Mouse (Mus musculus): Measurements from ENCODE around the gene Dgat2. TPM values are rescaled to one million over a fixed set of nuclear protein-coding genes. Genes with fewer than 3 reads are reported as not detected.
A peak's percentile ranks its signal among the peaks of the same experiment; 100 is the strongest.

Dgat2 gene
- polyA plus RNA-seq, 1 experiment from 2014 or later = 14.7 TPM

GRCm38 (mm10) chr7:99146011-99146410 is 36.5 kb downstream of the Dgat2 start:
- Histone ChIP-seq H3K27me3 (no peaks in the 10 kb centered on the region), H3K9ac (no peak overlapping the region), H3K4me2 (replicated peaks) (no peak overlapping the region), H3K27ac (no peak overlapping the region), H3K36me3 (no peaks in the 10 kb centered on the region), H3K4me3 (no peak overlapping the region), H3K4me1 (no peaks in the 10 kb centered on the region), H3K9me3 (no peaks in the 10 kb centered on the region)
- WGBS = 45% methylated on average over 7 of the region's 7 CpGs
- no peak for ATAC-seq (ENCODE audit: insufficient number of reproducible peaks, insufficient read depth, low FRiP score, low TSS enrichment)

- H3K27me3 ChIP-seq = no peaks in the 10 kb centered on the region
- H3K4me1 ChIP-seq = peaks cover 7% of the 10 kb centered on the region
- ATAC-seq (ENCODE audit: insufficient number of reproducible peaks, insufficient read depth, low FRiP score, low TSS enrichment) = no peak
- H3K9ac ChIP-seq = no peak overlapping the region
- H3K4me2 ChIP-seq (replicated peaks) = no peak overlapping the region
- H3K36me3 ChIP-seq = no peaks in the 10 kb centered on the region
- 65% methylated on average over 11 of the region's 11 CpGs for WGBS
- no peak overlapping the region for H3K27ac ChIP-seq
- H3K9me3 ChIP-seq = no peaks in the 10 kb centered on the region
- no peak overlapping the region for H3K4me3 ChIP-seq
These were observed 37.9 kb downstream of the Dgat2 start for GRCm38 (mm10) chr7:99144616-99145015.

GRCm38 (mm10) chr7:99143244-99143643 is 39.3 kb downstream of the Dgat2 start:
- no peak overlapping the region for H3K27ac ChIP-seq
- H3K36me3 ChIP-seq = no peaks in the 10 kb centered on the region
- H3K9ac ChIP-seq = no peak overlapping the region
- no peak overlapping the region for H3K4me3 ChIP-seq
- H3K4me1 ChIP-seq = peaks cover 14% of the 10 kb centered on the region
- H3K4me2 ChIP-seq (replicated peaks) = no peak overlapping the region
- H3K9me3 ChIP-seq = no peaks in the 10 kb centered on the region
- 39% methylated on average over 3 of the region's 3 CpGs for WGBS
- no peaks in the 10 kb centered on the region for H3K27me3 ChIP-seq
- ATAC-seq (ENCODE audit: insufficient number of reproducible peaks, insufficient read depth, low FRiP score, low TSS enrichment) = no peak

- Histone ChIP-seq H3K4me2 (replicated peaks) (peak overlapping the region; percentile 86), H3K36me3 (no peaks in the 10 kb centered on the region), H3K27me3 (no peaks in the 10 kb centered on the region), H3K27ac (no peak overlapping the region), H3K9ac (no peak overlapping the region), H3K4me1 (peaks cover 14% of the 10 kb centered on the region), H3K9me3 (no peaks in the 10 kb centered on the region), H3K4me3 (peak overlapping the region; percentile 97)
- no peak for ATAC-seq (ENCODE audit: insufficient number of reproducible peaks, insufficient read depth, low FRiP score, low TSS enrichment)
- WGBS = 31% methylated on average over 12 of the region's 12 CpGs
These were observed 40.5 kb downstream of the Dgat2 start for GRCm38 (mm10) chr7:99141919-99142606.

GRCm38 (mm10) chr7:99140984-99141918 is 41.3 kb downstream of the Dgat2 start, which contains the start of gene Uvrag:
Uvrag (minus strand) TSS chr7:99141141.
- Histone ChIP-seq H3K27me3 (no peaks in the 10 kb centered on the region), H3K27ac (peak within 1 kb of the TSS; percentile 86), H3K9ac (peak within 1 kb of the TSS; percentile 91), H3K4me3 (peak within 1 kb of the TSS; percentile 97), H3K4me2 (replicated peaks) (peak within 1 kb of the TSS; percentile 86), H3K36me3 (no peaks in the 10 kb centered on the region), H3K9me3 (no peaks in the 10 kb centered on the region), H3K4me1 (peaks cover 14% of the 10 kb centered on the region)
- ATAC-seq (ENCODE audit: insufficient number of reproducible peaks, insufficient read depth, low FRiP score, low TSS enrichment) = peak; percentile 98
- under 1% methylated on average over 50 of the region's 51 CpGs for WGBS

GRCm38 (mm10) chr7:99140511-99140910 is 42.0 kb downstream of the Dgat2 start:
- under 1% methylated on average over 28 of the region's 39 CpGs for WGBS
- Histone ChIP-seq H3K36me3 (no peaks in the 10 kb centered on the region), H3K9ac (peak overlapping the region; percentile 91), H3K27ac (peak overlapping the region; percentile 86), H3K9me3 (no peaks in the 10 kb centered on the region), H3K4me3 (peak overlapping the region; percentile 97), H3K4me2 (replicated peaks) (peak overlapping the region; percentile 86), H3K27me3 (no peaks in the 10 kb centered on the region), H3K4me1 (peaks cover 14% of the 10 kb centered on the region)
- 0 out of 2 replicates have a peak, but pooled peaks have one; percentile 0 for ATAC-seq (ENCODE audit: insufficient number of reproducible peaks, insufficient read depth, low FRiP score, low TSS enrichment)

GRCm38 (mm10) chr7:99139841-99140491 is 42.6 kb downstream of the Dgat2 start:
- Histone ChIP-seq H3K9ac (peak overlapping the region; percentile 91), H3K4me1 (peaks cover 14% of the 10 kb centered on the region), H3K27me3 (no peaks in the 10 kb centered on the region), H3K4me3 (peak overlapping the region; percentile 97), H3K4me2 (replicated peaks) (peak overlapping the region; percentile 86), H3K27ac (peak overlapping the region; percentile 86), H3K36me3 (no peaks in the 10 kb centered on the region), H3K9me3 (no peaks in the 10 kb centered on the region)
- WGBS = under 1% methylated on average over 13 of the region's 13 CpGs
- ATAC-seq (ENCODE audit: insufficient number of reproducible peaks, insufficient read depth, low FRiP score, low TSS enrichment) = no peak

- Histone ChIP-seq H3K4me3 (no peak overlapping the region), H3K4me1 (peaks cover 14% of the 10 kb centered on the region), H3K36me3 (no peaks in the 10 kb centered on the region), H3K9ac (no peak overlapping the region), H3K9me3 (no peaks in the 10 kb centered on the region), H3K27ac (no peak overlapping the region), H3K27me3 (no peaks in the 10 kb centered on the region), H3K4me2 (replicated peaks) (no peak overlapping the region)
- WGBS = 100% methylated on average over 4 of the region's 4 CpGs
- no peak for ATAC-seq (ENCODE audit: insufficient number of reproducible peaks, insufficient read depth, low FRiP score, low TSS enrichment)
These were observed 45.0 kb downstream of the Dgat2 start for GRCm38 (mm10) chr7:99137541-99137940.

- peaks cover 14% of the 10 kb centered on the region for H3K4me1 ChIP-seq
- H3K27me3 ChIP-seq = no peaks in the 10 kb centered on the region
- no peak overlapping the region for H3K4me2 ChIP-seq (replicated peaks)
- no peak for ATAC-seq (ENCODE audit: insufficient number of reproducible peaks, insufficient read depth, low FRiP score, low TSS enrichment)
- WGBS = 52% methylated on average over 6 of the region's 6 CpGs
- no peak overlapping the region for H3K4me3 ChIP-seq
- no peak overlapping the region for H3K27ac ChIP-seq
- H3K9me3 ChIP-seq = no peaks in the 10 kb centered on the region
- no peaks in the 10 kb centered on the region for H3K36me3 ChIP-seq
- no peak overlapping the region for H3K9ac ChIP-seq
These were observed 45.7 kb downstream of the Dgat2 start for GRCm38 (mm10) chr7:99136789-99137188.

- Histone ChIP-seq H3K4me1 (peaks cover 6% of the 10 kb centered on the region; the same call in 1 of the 2 replicates), H3K36me3 (no peaks in the 10 kb centered on the region), H3K27ac (no peak overlapping the region), H3K9me3 (no peaks in the 10 kb centered on the region), H3K27me3 (no peaks in the 10 kb centered on the region), H3K4me3 (no peak overlapping the region), H3K9ac (no peak overlapping the region), H3K4me2 (replicated peaks) (no peak overlapping the region)
- 87% methylated on average over 8 of the region's 8 CpGs for WGBS
- ATAC-seq (ENCODE audit: insufficient number of reproducible peaks, insufficient read depth, low FRiP score, low TSS enrichment) = no peak
These were observed 48.6 kb downstream of the Dgat2 start for GRCm38 (mm10) chr7:99133811-99134402.

- Histone ChIP-seq H3K36me3 (no peaks in the 10 kb centered on the region), H3K9me3 (no peaks in the 10 kb centered on the region), H3K4me1 (peaks cover 19% of the 10 kb centered on the region), H3K4me2 (replicated peaks) (no peak overlapping the region), H3K27ac (0 out of 2 replicates have a peak overlapping the region, but pooled peaks have one; percentile 30), H3K27me3 (no peaks in the 10 kb centered on the region), H3K4me3 (no peak overlapping the region), H3K9ac (no peak overlapping the region)
- 78% methylated on average over 9 of the region's 9 CpGs for WGBS
- no peak for ATAC-seq (ENCODE audit: insufficient number of reproducible peaks, insufficient read depth, low FRiP score, low TSS enrichment)
These were observed 49.9 kb downstream of the Dgat2 start for GRCm38 (mm10) chr7:99132597-99132996.
